Mouse (Mus musculus): ENCODE results near the gene Heatr6.

The Heatr6 gene

GRCm38 (mm10) chr11:83747376-83748265, 5.9 kb upstream of the Heatr6 start:
- DNase-seq (ENCODE audit: low spot score in 2 of 2) = no peak

DNA sequence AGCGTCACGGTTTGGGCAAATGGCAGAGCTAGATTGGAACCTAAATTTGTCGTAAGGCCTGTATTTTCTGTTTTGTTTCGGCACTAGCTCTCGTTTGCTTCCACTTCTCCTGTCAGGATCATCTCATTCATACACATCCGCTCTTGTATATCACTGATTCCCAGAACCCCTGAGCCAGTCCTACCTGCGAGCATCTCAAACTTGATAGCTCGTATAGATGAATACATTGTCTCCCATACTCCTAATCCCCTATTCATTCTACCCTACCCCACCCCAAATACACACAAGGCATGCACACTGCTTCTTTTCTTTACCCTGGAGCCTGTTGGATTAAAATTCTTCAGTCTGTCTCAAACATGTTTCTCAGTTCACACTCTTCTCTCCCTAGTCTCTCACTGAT, 731 bp downstream of the Heatr6 start:
- no peak for DNase-seq (ENCODE audit: low spot score in 2 of 2)

- DNase-seq (ENCODE audit: low spot score in 2 of 2) = no peak
Observed at GRCm38 (mm10) chr11:83767306-83767705, 13.8 kb downstream of the Heatr6 start.

DNA sequence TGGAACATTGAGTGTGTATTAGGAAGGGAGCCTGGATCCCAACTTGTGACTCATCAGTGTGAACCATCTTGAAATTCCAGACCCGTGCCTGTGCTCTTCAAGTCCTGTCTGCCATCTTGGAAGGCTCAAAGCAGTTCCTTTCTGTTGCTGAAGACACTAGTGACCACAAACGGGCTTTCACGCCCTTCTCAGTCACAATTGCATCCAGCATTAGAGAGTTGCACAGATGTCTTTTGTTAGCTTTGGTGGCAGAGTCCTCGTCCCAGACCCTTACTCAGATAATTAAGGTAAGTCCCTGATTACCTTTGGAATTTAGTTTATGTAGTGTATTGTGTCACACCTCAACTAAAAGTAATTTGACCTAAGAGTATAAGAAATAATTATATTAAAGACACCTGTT, 15.5 kb downstream of the Heatr6 start:
- DNase-seq (ENCODE audit: low spot score in 2 of 2) = no peak

GRCm38 (mm10) chr11:83771014-83771413, 17.5 kb downstream of the Heatr6 start:
- DNase-seq (ENCODE audit: low spot score in 2 of 2) = no peak

- no peak for DNase-seq (ENCODE audit: low spot score in 2 of 2)
Observed at GRCm38 (mm10) chr11:83772341-83772740, 18.8 kb downstream of the Heatr6 start.

DNA sequence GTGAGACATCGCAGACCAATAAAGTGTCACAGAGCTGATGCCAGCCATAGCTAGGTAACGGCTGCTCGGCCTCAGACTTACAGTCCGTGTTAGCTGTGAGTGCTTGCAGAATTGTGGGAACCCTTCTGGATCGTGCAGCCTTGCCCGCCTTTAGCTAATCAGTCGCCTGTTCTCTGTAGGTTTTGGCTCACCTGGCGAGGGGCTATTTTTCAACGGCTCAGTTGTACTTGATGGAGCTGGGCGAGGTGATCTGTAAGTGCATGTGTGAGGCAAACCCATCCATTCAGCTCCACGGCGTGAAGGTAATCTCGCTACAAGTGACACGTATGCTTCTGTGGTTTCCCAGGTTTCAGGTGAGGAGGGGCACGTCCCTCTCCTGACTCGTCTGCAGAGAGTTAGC, 20.2 kb downstream of the Heatr6 start:
- DNase-seq (ENCODE audit: low spot score in 2 of 2) = no peak

DNA sequence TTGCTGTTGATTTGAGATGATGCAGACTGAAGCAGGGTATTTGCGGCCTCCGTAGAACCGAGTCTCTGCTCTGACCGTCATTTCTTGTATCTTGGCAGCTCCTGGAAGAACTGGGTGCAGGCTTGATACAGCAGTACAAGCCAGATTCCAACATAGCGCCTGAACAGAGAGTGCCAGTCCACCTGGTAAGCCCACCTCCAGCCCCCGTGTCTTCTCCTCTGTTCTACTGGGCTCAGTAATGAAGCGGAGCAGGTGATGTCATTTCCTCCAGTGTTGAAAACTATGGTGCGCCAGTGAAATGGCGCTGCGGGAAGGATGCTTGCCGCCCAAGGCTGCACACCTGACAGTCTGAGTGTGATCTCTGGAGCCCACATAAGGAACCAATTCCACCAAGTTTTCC, 20.8 kb downstream of the Heatr6 start:
- no peak for DNase-seq (ENCODE audit: low spot score in 2 of 2)

DNA sequence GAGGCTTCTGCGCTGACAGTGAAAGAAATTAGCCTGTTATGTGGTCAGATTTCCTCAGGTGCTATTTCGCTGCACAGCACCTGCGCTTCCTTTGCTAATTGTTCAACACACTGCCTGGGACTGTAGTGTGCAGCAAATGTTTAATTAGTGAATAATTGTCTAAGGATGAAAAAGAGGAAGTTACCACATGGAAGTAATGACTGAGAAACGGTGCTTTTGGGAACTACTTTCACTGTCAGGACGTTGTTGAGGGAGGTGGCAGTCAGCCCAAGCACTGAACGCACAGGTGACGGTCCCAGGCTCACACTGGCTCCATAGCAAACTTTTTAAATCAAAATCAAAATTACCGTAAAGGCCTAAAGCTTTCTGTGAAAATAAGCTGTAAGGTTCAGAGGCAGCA, 23.3 kb downstream of the Heatr6 start:
- no peak for DNase-seq (ENCODE audit: low spot score in 2 of 2)

DNA sequence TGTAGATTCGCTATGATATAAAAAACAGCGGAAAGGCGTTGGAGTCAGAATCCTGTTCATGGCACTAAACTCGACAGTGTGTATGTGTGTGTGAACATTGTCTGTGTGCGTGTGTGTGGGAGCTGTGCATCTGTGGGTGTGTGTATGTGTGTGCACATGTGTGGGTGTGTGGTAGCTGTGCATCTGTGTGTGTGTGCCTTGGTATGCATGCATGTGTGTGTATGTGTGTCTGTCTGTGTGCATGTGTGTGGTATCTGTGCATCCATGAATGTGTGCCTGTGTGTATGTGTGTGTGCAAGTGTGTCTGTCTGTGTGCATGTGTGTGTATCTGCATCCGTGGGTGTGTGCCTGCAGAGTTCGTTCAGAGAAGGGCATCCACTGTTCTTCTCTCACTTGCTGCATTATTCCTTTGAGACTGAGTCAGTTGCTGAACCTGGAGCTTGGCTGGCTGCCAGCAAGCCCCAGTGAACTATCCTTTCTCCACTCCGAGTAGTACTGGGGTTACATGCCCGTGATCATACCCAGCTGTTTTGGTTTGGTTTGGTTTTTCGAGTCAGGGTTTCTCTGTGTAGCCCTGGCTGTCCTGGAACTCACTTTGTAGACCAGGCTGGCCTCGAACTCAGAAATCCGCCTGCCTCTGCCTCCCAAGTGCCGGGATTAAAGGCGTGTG, 30.6 kb downstream of the Heatr6 start:
- no peak for DNase-seq (ENCODE audit: low spot score in 2 of 2)

DNA sequence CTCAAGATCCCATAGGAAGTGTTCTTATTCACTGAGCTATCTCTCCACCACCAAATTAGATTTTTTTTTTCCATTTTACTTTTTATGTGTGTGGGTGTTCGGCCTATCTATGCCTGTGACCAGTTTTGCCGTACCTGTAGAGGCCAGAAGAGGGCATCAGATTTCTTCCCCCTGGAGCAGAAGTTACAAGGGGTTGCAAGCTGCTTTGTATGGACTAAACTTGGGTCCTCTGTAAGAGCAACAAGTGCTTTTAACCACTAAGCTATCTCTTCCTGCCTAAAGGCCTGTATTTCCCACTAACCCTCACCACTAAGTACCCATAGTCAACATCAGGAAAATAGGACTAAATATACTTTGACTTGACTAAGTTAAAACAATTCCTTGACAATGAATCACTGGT, 31.2 kb downstream of the Heatr6 start:
- no peak for DNase-seq (ENCODE audit: low spot score in 2 of 2)

- DNase-seq (ENCODE audit: low spot score in 2 of 2) = peak in 1 of 2 experiments; percentile 48
Observed at GRCm38 (mm10) chr11:83785366-83785765, 31.9 kb downstream of the Heatr6 start.

DNA sequence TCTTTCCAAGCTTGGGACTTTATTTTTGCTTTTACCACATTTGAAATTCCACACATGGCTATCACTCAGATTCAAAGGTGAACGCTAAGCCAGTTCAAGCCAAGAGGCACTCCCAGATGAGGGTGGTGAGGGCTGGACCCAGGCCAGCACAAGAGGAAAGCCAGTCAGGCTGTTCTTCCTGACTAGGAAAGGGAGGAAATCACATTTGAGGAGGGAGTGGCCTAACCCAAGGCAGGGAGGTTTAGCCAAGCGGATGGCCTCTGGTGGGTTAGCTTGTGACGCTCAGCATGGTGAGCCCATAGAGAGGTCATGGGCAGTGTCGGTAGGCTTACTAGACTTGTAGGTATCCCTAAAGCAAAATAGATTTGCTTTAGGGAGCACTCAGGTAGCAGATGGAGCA, 33.3 kb downstream of the Heatr6 start:
- DNase-seq (ENCODE audit: low spot score in 2 of 2) = no peak

- DNase-seq (ENCODE audit: low spot score in 2 of 2) = no peak
Observed at GRCm38 (mm10) chr11:83787401-83788021, 34.0 kb downstream of the Heatr6 start.

GRCm38 (mm10) chr11:83788331-83788730, 34.8 kb downstream of the Heatr6 start:
- no peak for DNase-seq (ENCODE audit: low spot score in 2 of 2)

DNA sequence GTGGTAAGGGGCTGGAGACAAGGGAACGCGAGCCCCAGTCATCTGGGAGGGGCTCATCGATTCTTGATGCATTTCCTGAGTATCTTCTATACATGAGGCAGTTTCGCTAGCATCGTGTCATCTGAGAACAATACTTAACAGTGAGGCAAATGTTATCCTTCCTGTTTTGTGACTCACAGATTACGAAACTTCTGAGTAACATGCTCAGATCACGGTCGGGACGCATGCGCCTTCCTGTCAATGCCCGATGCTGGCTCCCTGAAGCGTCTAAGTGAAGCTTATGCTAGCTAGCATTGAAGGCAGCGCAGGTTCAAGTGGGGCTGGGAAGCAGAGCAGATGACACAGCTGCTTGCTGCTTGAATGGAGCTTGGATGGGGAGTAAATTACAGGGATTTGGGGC, 35.8 kb downstream of the Heatr6 start:
- DNase-seq (ENCODE audit: low spot score in 2 of 2) = no peak

- DNase-seq (ENCODE audit: low spot score in 2 of 2) = no peak
Observed at GRCm38 (mm10) chr11:83791133-83791532, 37.6 kb downstream of the Heatr6 start.

GRCm38 (mm10) chr11:83792316-83792914, 38.9 kb downstream of the Heatr6 start:
- DNase-seq (ENCODE audit: low spot score in 2 of 2) = no peak

- no peak for DNase-seq (ENCODE audit: low spot score in 2 of 2)
Observed at GRCm38 (mm10) chr11:83793264-83793663, 39.8 kb downstream of the Heatr6 start.

DNA sequence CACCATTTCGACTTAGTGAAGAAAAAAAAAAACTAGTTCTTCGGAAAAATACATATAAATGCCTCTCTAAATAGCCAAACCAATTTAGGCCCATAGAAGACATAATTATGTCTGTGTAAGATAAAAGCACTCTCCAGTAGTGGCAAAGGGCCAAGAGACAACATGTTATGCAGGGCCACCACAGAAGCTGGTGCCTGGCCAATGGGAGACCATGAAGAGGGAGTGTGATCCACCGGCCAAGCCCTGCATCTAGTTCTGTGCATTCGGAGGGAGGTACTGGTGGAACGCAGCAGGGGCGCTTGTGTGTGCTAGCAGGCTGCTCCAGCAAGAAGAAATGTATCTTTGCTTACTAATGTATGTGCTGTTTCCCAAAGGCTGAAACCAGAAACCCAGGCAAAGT, 42.6 kb downstream of the Heatr6 start:
- DNase-seq (ENCODE audit: low spot score in 2 of 2) = no peak

GRCm38 (mm10) chr11:83796980-83797608, 43.6 kb downstream of the Heatr6 start:
- DNase-seq (ENCODE audit: low spot score in 2 of 2) = no peak

GRCm38 (mm10) chr11:83799871-83800430, 46.5 kb downstream of the Heatr6 start:
- DNase-seq (ENCODE audit: low spot score in 2 of 2) = no peak

All from frontal cortex, postnatal 14 days (tissue).